Mouse (Mus musculus) B cell, adult 2 months (primary cell): ENCODE data around the gene Sox13.

Experiments used
- DNase-seq, 2 experiments: peaks; one replicate each; pipeline ENCODE4 v3.0.0; 2022

Sox13 gene

GRCm38 (mm10) chr1:133424547-133425140 is 467 bp upstream of the Sox13 start:
- no peak for DNase-seq

DNA sequence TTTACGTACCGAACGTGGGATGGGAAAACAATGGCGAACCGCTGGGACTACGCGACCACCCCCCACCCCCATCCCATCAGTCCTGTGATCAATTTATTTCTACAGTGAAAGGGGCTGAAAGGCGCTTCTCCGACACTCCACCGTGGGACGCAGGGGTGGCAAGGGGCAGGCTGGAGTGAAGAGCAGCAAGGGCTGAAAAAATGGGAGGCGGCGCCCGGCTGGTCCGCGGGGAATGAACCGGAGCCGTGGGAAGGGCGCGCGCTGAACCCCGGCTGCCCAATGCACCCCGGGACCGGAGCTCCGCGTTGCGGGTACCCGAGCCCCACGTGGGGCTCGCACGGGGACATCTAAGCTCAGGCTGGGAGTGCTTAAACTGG is 1.0 kb downstream of the Sox13 start:
- no peak for DNase-seq

DNA sequence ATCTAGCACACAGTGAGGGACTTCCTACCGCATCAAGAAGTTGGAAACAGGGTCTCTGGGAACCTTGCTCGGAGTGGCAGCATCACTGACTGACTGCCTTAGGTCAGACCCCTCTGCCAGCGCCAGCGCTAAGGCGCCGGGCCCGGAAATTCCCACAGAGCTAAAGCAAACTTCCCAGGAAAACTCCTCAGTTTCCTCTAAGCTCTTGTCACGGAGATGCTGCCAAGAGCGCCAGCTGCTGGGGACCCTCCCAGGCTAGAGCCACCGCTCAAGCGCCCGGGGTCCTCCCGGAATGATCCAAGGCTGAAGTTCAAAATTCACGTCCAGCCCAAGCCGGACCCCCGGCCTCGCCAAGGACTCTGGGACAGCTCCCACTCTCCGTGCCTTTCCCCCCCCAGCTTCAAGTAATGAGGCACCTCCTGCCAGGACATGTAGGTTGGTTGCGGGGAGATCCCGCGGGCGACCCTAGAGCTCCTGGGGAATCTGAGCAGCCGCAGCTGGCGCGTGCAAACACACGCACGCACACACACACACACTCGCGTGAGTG is 1.5 kb downstream of the Sox13 start:
- peak; percentile 17 to 25 for DNase-seq

- no peak for DNase-seq
Measured at GRCm38 (mm10) chr1:133421975-133422570, 2.1 kb downstream of the Sox13 start.

- no peak for DNase-seq
Measured at GRCm38 (mm10) chr1:133421061-133421460, 3.1 kb downstream of the Sox13 start.

- no peak for DNase-seq
Measured at GRCm38 (mm10) chr1:133420491-133420890, 3.7 kb downstream of the Sox13 start.

DNA sequence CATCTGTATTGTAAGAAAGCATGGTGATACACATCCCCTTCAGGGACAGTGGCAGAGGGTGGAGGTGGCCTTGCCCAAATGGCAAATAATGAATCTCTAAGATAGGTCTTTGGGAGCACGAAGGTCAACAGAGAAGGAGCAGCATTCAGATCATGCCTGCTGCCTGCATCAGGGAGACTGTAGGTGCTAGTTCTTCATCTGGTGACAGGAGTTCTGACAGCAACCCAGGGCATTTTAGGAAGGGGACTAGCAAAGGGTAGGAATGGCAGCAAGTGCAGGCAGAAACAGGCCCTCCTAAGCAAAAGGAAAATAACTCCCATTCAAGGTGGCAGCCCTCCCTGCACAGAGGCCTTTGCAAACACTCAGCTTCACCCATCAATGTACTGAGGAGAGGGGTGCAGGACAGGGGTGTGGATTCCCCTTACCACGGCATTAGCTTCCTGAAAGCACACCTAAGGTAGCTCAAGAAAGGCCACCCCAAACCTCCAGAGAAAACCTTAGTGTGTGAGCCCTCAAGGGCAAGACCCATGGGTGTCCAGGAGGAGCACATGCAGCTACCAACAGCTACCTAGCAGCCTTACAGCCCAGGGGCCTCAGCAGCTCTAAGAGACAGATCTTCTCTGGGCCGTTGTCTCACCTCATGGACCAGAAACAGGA is 4.9 kb downstream of the Sox13 start:
- no peak for DNase-seq

- peak; percentile 83 to 85 for DNase-seq
Measured at GRCm38 (mm10) chr1:133418164-133418800, 5.9 kb downstream of the Sox13 start.

GRCm38 (mm10) chr1:133417539-133417938 is 6.6 kb downstream of the Sox13 start:
- peak; percentile 13 to 17 for DNase-seq

GRCm38 (mm10) chr1:133417113-133417512 is 7.1 kb downstream of the Sox13 start:
- no peak for DNase-seq

GRCm38 (mm10) chr1:133416472-133416871 is 7.7 kb downstream of the Sox13 start:
- DNase-seq: no peak

- no peak for DNase-seq
Measured at GRCm38 (mm10) chr1:133415505-133415904, 8.7 kb downstream of the Sox13 start.

DNA sequence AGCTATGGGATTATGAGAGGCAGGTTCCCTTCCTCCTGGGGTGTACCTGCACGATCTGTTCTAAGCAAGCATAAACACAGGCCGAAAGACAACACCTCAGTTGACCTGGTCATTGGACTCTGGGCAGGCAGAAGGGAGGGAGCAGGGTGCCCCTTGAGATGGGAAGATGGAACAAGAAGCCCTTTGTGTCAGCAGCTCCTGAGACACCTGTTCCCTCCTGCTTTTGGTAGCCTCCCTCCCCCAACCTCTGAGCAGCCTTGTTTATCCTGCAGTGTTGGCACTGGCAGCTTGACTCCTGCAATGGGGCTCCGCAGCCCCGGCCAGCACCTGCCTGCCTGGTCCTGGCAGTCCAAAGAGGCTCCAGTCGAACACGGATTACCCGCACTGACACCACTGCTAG is 9.1 kb downstream of the Sox13 start:
- no peak for DNase-seq

DNA sequence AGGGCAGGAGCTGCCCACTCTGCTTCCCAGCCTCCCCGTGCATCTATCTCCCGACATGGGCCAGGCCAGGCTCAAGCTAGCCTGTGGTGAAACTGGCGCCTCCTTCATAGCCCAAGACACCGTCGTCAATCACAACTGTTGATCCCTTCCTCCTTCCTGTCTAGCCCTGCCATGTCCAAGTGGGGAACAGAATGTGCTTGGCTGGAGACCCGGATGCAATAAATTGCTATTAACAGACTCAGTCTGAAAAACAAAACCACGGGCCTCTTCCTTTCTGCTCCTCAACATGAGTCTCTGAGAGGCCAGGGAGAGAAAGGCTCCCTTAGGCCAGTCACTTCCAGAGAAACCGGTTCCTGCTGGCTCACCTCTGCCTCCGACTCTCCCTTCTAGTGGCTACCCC is 11.2 kb downstream of the Sox13 start:
- no peak for DNase-seq

DNA sequence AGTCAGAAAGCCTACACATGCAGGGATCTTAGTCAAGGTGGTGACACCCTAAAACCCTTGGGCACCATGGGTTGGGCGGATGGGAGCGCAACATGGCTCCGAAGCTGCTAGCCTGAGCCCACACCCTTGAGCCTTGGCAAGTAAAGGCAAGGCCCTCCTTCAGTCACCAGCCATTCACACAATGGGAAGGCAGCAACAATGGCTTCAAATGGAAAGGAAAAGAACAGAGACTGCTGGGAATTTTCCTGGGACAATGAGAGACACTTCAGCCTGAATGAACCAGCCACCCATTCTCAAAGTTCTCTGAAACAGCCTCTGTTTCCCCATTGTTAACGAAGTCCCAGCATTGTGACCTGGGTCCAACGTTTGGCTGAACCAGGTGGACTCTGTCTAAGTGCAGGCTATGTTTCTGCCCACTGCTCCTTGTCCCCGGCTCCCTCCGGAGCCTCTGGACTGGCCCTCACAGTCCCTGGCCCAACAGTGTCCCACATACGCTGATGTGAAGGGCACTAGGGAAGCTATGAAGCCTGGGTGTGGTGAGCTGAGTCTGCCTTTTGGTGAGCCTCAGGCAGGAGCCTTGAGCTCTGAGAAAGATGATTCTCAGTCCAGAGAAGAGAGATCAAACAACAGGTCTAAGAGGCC is 12.6 kb downstream of the Sox13 start:
- no peak for DNase-seq

DNA sequence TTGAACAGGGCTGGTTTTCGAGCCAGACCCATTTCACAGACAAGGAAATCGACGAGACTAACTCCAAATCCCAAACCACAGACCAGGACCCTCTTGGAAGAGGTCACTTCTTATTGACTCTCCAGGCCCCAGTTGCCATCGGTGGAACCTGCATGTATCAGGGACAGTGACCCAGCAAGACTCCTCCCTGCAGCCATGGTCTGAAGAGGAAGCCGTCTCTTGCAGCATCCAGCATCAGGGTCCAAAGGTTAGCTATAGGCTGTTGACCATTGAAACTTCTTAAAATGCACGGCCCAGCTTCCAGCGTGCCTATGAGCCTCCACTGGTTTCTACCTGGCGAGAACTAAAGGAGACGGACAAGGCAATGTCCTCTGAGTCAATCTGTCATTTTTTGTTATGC is 14.4 kb downstream of the Sox13 start:
- DNase-seq: no peak

- DNase-seq: no peak
Measured at GRCm38 (mm10) chr1:133408880-133409516, 15.2 kb downstream of the Sox13 start.

DNA sequence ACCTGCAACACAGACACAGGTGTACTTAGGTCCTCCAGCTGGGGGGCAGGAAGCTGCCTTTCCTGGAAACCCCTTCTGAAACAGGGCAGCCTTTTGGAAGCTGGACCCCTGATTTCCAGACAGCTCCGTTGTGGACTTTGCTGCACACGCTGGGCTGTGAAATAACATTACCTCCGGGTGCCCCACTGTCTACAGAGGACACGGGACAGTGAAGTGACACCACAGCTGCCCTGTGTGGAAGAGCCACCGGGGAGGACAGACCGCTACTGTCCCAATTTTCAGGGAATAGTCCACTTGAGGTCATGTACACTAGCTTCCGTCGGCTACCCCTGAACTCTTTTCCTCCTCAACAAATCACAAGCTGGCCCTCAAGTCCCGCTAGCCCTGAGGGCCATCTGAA is 15.9 kb downstream of the Sox13 start:
- no peak for DNase-seq

- DNase-seq: no peak
Measured at GRCm38 (mm10) chr1:133407436-133407835, 16.7 kb downstream of the Sox13 start.

DNA sequence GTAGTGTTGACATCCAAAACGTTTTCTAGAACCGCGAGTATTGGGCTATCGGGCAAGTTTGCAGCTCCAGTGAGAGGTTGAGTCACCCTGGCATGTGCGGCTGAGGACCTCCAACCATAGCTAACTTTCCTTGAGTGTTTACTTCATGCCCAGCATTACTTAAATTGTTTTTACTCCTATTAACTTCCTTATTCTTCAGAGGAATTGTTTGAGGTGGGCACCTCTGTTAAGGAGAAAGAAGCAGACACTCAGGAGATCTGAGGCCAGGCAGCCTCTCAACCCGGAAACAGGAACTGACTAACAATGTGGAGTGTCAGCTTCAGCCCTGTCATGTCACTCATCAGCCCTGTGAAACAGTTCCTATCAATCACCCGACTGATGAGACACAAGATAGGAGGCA is 17.6 kb downstream of the Sox13 start:
- DNase-seq: no peak

DNA sequence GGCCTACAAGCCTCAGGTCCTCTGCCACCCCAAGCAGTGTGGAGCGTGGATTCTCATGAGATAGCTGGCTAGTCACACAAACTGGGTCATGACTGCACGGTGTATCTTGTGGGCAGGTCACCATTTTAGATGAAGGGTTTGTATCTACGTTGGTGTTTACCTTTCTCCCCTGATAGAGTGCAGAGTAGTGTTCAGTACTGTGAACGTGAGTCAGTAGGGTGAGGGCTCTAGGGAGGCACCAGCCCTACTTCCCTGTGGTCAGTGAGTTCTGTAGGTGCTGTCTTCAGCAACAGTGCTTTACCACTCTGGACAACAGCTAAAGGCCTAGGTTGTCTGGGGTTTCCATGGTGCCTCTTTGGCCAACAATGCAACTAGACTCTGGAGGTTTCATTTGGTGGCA is 20.2 kb downstream of the Sox13 start:
- DNase-seq: no peak

DNA sequence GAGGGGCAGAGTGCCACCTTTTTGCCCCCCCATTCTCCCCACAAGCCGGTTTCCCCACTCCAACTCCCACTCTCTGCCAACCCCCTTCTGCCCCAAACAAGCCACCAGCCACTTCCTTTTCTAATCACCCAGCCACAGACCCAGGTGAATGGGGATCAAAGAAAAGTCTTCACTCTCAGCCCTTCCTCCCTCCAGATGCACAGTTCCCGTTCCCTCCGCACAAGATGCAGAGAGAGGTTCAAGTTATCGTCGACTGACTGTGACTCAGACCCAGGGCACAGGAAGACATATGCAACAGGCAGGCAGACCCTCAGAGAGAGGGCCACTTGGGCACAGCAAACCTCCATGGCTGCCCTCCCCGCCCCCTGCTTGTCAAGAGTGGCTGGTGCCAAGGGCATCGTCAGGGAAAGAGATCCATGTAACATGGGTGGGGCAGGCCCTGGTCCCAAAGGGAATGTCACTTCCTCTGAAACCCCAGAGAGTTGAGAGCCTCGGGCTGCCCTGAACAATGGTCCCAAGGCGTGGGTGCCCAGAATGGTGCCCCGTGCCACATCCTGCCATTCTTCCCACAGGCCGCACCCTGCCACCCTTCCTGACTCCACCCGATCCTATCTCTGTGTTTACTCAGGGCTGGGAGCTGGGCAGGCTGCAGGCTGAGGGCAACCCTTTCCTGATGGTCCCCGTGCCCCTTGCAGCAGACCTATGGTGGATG is 24.0 kb downstream of the Sox13 start:
- DNase-seq: no peak
